Mouse (Mus musculus): ENCODE data around the gene Pnmal1. TPM values are rescaled to one million over a fixed set of nuclear protein-coding genes. Genes with fewer than 3 reads are reported as not detected.

The Pnmal1 gene
- total RNA-seq, 2 experiments from 2014 or later: not detected

DNA sequence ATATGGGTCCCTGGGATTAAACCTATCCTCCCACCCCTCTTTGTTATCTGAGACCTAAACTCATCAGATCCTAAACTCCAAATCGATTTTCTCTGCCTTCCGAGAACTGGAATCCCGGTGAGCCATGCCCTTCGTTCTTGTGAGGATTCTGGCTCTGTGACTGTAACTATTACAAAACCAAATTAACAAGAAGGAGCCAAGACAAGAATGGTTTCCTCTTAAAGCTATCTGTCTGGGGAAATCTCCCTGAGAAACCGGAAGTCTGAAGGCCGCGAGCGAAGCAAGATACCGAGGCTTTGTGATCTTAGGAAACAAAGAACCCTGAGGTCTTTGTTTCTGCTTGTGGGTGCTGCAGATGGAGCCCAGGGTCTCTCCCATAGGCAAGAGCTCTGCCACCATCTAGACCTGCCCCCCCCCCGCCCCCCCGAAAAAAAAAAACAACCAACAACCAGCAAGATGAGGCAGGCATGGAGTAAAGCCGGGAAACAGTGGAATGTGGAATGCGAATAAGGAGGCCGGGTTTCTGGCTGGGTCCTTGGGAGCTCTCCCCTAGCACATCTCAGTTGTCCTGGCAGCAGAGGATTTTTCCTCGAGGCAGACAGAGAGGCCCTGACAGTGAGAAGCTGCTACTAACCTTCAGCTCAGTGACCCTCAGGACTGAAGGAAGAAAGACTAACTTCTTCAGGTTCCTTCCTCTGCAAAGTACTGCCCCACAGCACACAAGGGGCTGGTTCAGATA is 30.7 kb downstream of the Pnmal1 start:
- DNase-seq: no peak

DNA sequence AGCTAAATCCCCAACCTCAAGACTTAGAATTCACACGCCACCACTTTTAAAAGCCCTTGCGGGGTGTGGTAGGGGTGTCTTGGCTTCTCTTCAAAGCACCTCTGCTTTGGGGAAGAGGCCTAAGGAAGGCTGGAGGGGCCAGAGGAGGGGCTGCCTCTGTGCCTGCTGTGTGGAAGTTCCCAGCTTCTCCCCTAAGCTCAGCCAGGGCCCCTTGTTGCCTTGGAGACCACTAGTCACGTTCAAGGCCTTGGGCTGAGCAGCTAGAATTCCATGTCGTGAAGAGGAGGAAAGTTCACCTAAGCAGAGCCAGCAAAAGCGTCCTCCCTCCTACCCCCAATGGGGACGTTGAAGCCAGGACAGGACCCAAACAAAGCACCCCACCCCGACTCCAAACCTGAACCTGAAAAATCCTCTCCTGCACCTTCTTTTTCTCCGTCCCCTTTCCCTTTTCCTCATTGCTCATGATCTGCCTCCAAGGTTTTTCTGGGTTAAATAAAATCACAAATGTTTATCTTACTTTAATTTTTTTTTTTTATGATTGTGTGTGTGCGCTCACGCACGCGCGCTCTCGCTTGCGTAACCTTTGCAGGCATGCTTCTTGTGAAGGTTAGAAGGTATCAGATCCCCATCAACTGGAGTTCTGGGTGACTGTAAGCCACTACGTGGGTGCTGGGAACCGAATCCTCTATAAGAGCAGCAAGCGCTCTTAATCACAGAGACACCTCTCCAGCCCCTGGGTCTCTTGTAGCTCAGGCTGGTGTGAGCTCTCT is 32.4 kb downstream of the Pnmal1 start:
- no peak for DNase-seq

More for the DNA sequence above, 30.7 kb downstream of the Pnmal1 start:
- intact Hi-C loops (cut with DNase I): no loop called here

DNA sequence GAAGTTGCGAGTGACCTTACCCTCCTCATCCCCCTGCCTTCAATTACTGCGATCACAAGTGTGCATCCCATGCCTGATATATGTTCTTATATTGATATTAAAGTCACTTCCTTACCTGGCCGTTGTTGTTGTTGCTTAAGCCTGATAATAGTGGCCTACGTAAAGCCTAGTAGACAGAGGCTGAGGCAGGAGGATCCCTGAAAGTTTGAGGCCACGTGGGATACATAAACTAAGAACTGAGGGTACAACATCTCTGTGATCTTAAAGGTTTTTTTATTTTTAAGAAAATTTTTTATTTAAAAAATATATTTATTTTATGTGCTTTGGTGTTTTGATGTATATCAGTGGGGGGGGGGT is 33.0 kb downstream of the Pnmal1 start, which contains the start of gene Ccdc8:
TSS of gene Ccdc8 (plus strand) at position 258 of the 357 bp plus-strand sequence.
- no peak for DNase-seq
- intact Hi-C loops (cut with DNase I): no loop called here

More for the DNA sequence above, 32.4 kb downstream of the Pnmal1 start:
- intact Hi-C loops (cut with DNase I): no loop called here

- intact Hi-C loops (cut with DNase I): no loop called here
- DNase-seq: peak; percentile 86
Observed at GRCm38 (mm10) chr7:16993651-16994399, 34.3 kb downstream of the Pnmal1 start.

GRCm38 (mm10) chr7:16994400-16994799 is 34.9 kb downstream of the Pnmal1 start:
- intact Hi-C loops (cut with DNase I): no loop called here
- DNase-seq: no peak

GRCm38 (mm10) chr7:16995345-16995744 is 35.9 kb downstream of the Pnmal1 start:
- DNase-seq: no peak
- intact Hi-C loops (cut with DNase I): no loop called here

- DNase-seq: no peak
- intact Hi-C loops (cut with DNase I): loop anchor here (1.0 kb wide), 1 partner anchor 49 kb away; no protein-coding TSS in a partner anchor
Observed at GRCm38 (mm10) chr7:16999233-16999632, 39.8 kb downstream of the Pnmal1 start.

GRCm38 (mm10) chr7:16999650-17000049 is 40.2 kb downstream of the Pnmal1 start:
- peak; percentile 89 to 94 for DNase-seq
- intact Hi-C loops (cut with DNase I): loop anchor here (1.0 kb wide), 1 partner anchor 49 kb away; no protein-coding TSS in a partner anchor

GRCm38 (mm10) chr7:17002375-17003195 is 43.1 kb downstream of the Pnmal1 start:
- peak; percentile 83 to 87 for DNase-seq
- intact Hi-C loops (cut with DNase I): loop anchor here (1.0 to 2.0 kb wide), 5 partner anchors 24 to 70 kb away; partner anchors contain the start of gene Ppp5c

DNA sequence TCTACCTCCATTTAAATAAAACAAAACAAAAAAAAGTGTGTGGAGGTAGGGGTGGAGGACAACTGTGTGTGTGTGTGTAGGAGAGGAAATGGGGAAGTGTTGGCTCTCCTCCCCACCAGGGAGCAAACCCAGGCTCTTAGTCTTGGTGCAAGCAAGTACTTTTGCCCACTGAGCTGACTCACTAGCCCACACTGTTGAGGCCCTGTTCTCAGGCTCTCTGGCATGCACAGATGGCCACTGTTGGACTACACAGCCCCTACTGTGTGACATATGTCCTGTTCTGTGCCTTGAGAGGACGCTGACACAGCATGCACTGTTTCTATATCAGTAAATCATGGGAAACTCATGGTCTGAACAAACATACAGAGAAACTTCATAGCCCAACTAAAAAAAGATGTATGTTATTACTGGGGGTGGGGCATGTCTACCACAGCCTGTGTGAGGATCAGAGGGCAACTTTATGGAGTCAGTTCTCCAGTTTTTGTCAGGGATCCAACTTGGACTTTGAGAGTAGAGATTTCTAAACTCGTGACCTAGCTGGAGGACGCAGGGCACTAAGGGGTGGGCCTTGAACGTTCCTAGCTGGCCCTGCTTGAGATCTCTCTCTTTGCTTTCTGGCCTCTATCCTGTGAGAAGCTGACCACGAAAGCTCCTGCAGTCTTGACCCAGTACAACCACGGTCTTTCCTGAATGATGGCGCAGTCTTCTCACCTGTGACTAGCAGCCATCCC is 43.9 kb downstream of the Pnmal1 start:
- DNase-seq: no peak
- intact Hi-C loops (cut with DNase I): loop anchor here (2.0 kb wide), 1 partner anchor 23 kb away; the partner anchor contains the start of gene Ppp5c

DNA sequence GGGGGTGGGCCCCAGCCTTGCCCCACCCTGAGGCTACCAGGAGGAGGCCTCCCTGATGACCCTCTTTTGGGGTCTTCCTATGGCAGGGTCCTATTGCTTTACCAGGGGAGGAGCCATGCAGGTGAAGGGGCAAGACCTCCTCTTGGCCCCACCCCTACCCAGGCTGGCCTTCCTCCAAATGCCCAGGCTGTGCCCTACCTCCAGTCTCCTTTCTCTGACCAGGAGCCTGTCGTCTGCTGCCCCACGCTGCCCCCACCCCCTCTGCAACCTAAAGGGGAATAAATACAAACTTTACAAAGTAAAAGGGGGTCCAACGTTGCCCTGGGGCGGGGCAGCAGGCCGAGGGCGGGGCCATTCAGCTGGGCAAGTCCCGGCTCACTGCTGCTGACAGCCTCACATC is 45.2 kb downstream of the Pnmal1 start:
- intact Hi-C loops (cut with DNase I): no loop called here
- DNase-seq: no peak

DNA sequence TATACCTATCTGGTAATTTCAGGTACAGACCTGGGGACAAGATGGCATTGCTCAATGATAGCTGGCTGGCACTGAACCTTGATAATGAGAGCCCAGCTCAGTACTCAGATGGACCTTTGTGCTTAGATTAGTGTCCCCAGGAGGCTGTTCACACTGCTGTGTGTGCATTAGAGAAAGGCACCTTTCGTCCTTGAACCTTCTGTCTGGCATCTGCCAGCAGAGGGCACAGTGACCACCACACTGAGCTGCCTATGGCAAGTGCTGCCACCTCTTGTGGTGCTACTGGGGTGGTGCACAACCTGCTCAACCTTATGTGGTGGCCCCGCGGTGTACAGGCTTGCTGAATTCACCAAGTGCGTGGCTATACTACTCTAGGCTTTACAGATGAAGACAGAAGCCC is 47.8 kb downstream of the Pnmal1 start:
- intact Hi-C loops (cut with DNase I): no loop called here
- peak in 1 of 2 experiments; percentile 34 for DNase-seq

DNA sequence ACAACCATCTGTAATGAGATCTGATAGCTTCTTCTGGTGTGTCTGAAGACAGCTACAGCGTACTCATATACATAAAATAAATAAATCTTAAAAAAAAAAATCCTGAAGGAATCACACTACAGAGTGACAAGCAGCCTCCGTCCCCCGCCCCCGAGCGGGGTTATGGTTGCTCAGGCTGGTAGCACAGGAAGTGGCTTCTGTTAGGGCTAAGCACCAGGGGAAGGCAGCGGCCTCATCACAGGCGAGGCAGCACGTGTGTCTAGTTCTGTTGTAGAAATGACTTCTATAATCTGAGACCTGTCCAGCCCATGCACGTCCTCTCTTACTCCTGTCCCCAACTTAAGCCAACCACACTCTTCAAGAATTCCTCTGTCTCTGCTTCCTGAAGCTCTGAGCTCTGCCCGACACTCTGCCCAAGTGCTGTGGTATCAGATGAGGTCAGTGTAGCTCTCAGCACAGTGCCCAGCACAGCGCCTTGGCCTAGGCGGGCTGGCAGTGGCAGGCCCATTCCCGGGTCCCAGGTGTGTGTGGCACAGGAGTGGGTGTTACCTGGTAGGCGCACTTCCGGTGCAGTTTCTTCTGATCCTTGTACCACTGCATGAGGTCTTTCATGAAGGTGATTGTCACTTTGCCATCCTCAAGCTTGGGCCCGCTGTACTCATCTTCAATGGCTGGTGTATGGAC is 50.0 kb downstream of the Pnmal1 start:
- no peak for DNase-seq

DNA sequence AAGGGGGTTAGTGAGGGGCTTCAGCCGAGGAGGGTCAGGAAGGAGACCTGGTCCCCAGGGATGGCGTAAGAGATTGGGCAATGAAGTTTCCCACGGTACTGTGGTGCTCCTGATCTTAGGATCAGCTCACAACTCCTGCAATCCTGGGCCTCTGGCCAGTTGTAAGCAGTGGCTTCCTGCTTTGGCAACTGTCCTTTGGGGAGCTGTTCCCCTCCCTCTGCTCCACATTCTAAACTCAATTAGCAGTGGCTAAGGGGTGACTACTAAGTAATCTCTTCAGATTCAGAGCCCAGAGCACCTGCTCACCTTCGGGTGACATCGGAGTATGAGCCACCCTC is 50.5 kb downstream of the Pnmal1 start:
- intact Hi-C loops (cut with DNase I): no loop called here
- DNase-seq: no peak

More for the DNA sequence above, 50.0 kb downstream of the Pnmal1 start:
- intact Hi-C loops (cut with DNase I): no loop called here

DNA sequence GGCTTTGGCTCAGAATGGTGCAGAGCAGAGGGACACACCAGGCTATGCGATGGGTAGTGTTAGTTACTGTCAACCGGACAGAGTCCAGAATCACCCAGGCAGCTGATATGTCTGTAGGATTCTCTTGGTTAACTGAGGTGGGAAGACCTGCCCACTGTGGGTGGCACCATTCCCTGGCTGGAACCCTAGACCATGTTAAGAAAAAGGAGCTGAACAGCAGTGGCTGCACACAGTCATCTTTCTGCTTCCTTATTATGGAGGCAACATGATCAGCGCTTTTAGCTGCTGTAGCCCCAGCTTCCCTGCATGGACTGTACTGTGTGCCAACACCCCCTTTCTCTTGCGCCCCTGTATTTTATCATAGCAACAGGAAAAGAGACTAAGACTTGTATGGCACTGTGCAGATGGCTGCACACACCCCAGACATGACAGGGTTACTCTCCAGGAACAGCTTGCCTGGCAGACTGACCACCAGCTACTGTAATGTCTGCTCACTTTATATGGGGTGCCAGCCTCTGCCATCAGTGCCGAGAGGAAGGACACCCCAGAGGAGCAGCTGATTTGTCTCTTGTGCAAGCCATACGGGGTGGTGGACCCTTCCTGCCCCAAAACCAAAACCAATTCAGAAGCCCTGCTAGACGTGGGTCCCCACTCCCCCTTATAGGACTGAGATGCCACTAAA is 52.6 kb downstream of the Pnmal1 start:
- intact Hi-C loops (cut with DNase I): no loop called here
- no peak for DNase-seq

Data from heart, postnatal 14 days (tissue).